Mouse (Mus musculus) lung, postnatal 0 days (tissue): Measurements from ENCODE around the gene Tmbim6.

Source experiments
- CTCF ChIP-seq: IDR thresholded peaks from 2 replicates; pipeline ENCODE4 v1.5.1; 2016; ENCODE audit warnings: antibody characterized with exemption, mild to moderate bottlenecking
- EP300 ChIP-seq: IDR thresholded peaks from 2 replicates; pipeline ENCODE4 v1.6.1; 2016; ENCODE audit warnings: antibody characterized with exemption, mild to moderate bottlenecking, control low read depth

- TF ChIP-seq CTCF (no peak), EP300 (no peak)
These were observed 38.8 kb downstream of the Tmbim6 start for GRCm38 (mm10) chr15:99431504-99431903.
